Mouse (Mus musculus) C2C12 (cell line): ENCODE measurements around the gene Ina. TPM values are rescaled to one million over a fixed set of nuclear protein-coding genes. Genes with fewer than 3 reads are reported as not detected.

Source experiments
- H3K27me3 ChIP-seq: one replicate; pipeline ENCODE4 v1.6.1; 2011; ENCODE audit not compliant: control insufficient read depth, insufficient read depth, insufficient read length
- H3K36me3 ChIP-seq: one replicate; pipeline ENCODE4 v1.6.1; 2011; ENCODE audit not compliant: control insufficient read depth, insufficient read depth
- H3K4me3 ChIP-seq: one replicate; pipeline ENCODE4 v1.5.1; 2011; ENCODE audit warnings: mild to moderate bottlenecking, control low read depth; ENCODE audit not compliant: poor library complexity, insufficient read depth, severe bottlenecking
- H3K79me2 ChIP-seq: one replicate; pipeline ENCODE4 v1.6.1; 2011; ENCODE audit not compliant: control insufficient read depth, insufficient read depth
- H3K79me3 ChIP-seq: one replicate; pipeline ENCODE4 v1.6.1; 2011; ENCODE audit warnings: low read depth, control low read depth
- H3ac ChIP-seq: one replicate; pipeline ENCODE3; 2011; ENCODE audit warnings: low read depth; ENCODE audit not compliant: control insufficient read depth, insufficient read length
- CEBPB ChIP-seq: IDR thresholded peaks from one replicate; pipeline ENCODE4 v1.6.1; 2011; ENCODE audit warnings: low read depth, mild to moderate bottlenecking, control low read depth, moderate library complexity
- CTCF ChIP-seq: IDR thresholded peaks from one replicate; pipeline ENCODE4 v1.5.1; 2011; ENCODE audit not compliant: control insufficient read depth, insufficient read depth, insufficient read length
- FOSL1 ChIP-seq: IDR thresholded peaks from one replicate; pipeline ENCODE4 v1.8.0; 2011; ENCODE audit warnings: mild to moderate bottlenecking, low read length; ENCODE audit not compliant: poor library complexity, insufficient read depth, severe bottlenecking
- MAX ChIP-seq: IDR thresholded peaks from one replicate; pipeline ENCODE4 v1.6.1; 2011; ENCODE audit warnings: mild to moderate bottlenecking, control low read depth
- MYOD1 ChIP-seq: IDR thresholded peaks from one replicate; pipeline ENCODE4 v1.6.1; 2011; ENCODE audit warnings: low read depth; ENCODE audit not compliant: control insufficient read depth, insufficient read length
- MYOG ChIP-seq: IDR thresholded peaks from one replicate; pipeline ENCODE4 v1.6.1; 2011; ENCODE audit not compliant: control insufficient read depth, insufficient read length; ENCODE audit errors: extremely low read depth
- USF1 ChIP-seq: IDR thresholded peaks from one replicate; pipeline ENCODE4 v1.6.1; 2011; ENCODE audit warnings: low read depth, mild to moderate bottlenecking, control low read depth, moderate library complexity
- polyA plus RNA-seq: library from polyadenylated mRNA; unstranded; fragments of >200 nt; fragmentation: generic; extraction: Trizol; gene quantifications from one replicate; pipeline ENCODE4 v1.2.1, GENCODE M21; 2012; ENCODE audit warnings: missing spikeins

Gene Ina
- polyA plus RNA-seq, 1 experiment = not detected

DNA sequence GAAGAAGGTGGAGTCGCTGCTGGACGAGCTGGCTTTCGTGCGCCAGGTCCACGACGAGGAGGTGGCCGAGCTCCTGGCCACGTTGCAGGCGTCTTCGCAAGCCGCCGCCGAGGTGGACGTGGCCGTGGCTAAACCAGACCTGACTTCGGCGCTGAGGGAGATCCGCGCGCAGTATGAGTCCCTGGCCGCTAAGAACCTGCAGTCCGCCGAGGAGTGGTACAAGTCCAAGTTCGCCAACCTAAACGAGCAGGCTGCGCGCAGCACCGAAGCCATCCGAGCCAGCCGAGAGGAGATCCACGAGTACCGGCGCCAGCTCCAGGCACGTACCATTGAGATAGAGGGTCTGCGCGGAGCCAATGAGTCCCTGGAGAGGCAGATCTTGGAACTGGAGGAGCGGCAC, 898 bp downstream of the Ina start:
- Histone ChIP-seq H3K79me2 (no peaks in the 10 kb centered on the region), H3K27me3 (peaks cover 51% of the 10 kb centered on the region), H3K36me3 (no peaks in the 10 kb centered on the region), H3K4me3 (no peak overlapping the region), H3K79me3 (no peaks in the 10 kb centered on the region), H3ac (no peak overlapping the region)
- TF ChIP-seq MYOD1 (no peak), FOSL1 (no peak), USF1 (no peak), CEBPB (no peak), MAX (no peak), CTCF (no peak), MYOG (no peak)

GRCm38 (mm10) chr19:47015965-47016364, 1.5 kb downstream of the Ina start:
- H3ac ChIP-seq = no peak overlapping the region
- H3K27me3 ChIP-seq = peaks cover 51% of the 10 kb centered on the region
- H3K36me3 ChIP-seq = no peaks in the 10 kb centered on the region
- no peaks in the 10 kb centered on the region for H3K79me3 ChIP-seq
- TF ChIP-seq MYOD1 (no peak), MYOG (no peak), CEBPB (no peak), MAX (no peak), CTCF (no peak), USF1 (no peak), FOSL1 (no peak)
- H3K4me3 ChIP-seq = no peak overlapping the region
- no peaks in the 10 kb centered on the region for H3K79me2 ChIP-seq

GRCm38 (mm10) chr19:47016487-47016886, 2.0 kb downstream of the Ina start:
- H3K27me3 ChIP-seq = peaks cover 47% of the 10 kb centered on the region
- H3ac ChIP-seq = no peak overlapping the region
- no peak overlapping the region for H3K4me3 ChIP-seq
- no peaks in the 10 kb centered on the region for H3K79me3 ChIP-seq
- TF ChIP-seq CTCF = no peak
- no peak for TF ChIP-seq CEBPB
- no peak for TF ChIP-seq USF1
- no peak for TF ChIP-seq FOSL1
- no peak for TF ChIP-seq MAX
- TF ChIP-seq MYOD1 = no peak
- TF ChIP-seq MYOG = no peak
- no peaks in the 10 kb centered on the region for H3K79me2 ChIP-seq
- no peaks in the 10 kb centered on the region for H3K36me3 ChIP-seq

- no peak for TF ChIP-seq MYOG
- TF ChIP-seq CTCF = no peak
- TF ChIP-seq MAX = no peak
- H3ac ChIP-seq = no peak overlapping the region
- H3K27me3 ChIP-seq = peaks cover 41% of the 10 kb centered on the region
- H3K79me3 ChIP-seq = no peaks in the 10 kb centered on the region
- no peaks in the 10 kb centered on the region for H3K79me2 ChIP-seq
- H3K4me3 ChIP-seq = no peak overlapping the region
- H3K36me3 ChIP-seq = no peaks in the 10 kb centered on the region
Observed at GRCm38 (mm10) chr19:47017831-47018230, 3.3 kb downstream of the Ina start.

DNA sequence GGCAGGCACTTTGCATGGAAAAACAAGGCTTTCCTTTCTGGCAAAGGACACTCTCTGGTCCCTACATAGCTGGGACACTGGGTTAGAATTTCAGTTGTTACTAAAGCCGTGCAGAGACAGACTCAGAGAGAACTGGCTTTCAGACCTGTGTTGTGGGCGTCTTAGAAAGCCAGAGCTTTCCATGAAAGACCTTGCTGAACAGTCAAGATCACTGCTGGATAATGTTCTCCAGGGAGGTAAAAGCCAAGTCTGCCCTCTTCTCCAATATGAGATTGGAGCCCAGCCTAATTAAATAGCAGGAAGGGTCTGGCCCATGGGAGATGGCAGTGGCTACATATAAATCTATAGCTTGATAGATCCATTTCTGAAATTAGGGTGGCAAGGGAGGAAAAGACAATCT, 3.8 kb downstream of the Ina start:
- Histone ChIP-seq H3ac (no peak overlapping the region), H3K27me3 (peaks cover 36% of the 10 kb centered on the region), H3K4me3 (no peak overlapping the region), H3K79me2 (no peaks in the 10 kb centered on the region), H3K79me3 (no peaks in the 10 kb centered on the region), H3K36me3 (no peaks in the 10 kb centered on the region)
- TF ChIP-seq CEBPB (no peak), MAX (no peak), MYOD1 (no peak), USF1 (no peak), FOSL1 (no peak), MYOG (no peak), CTCF (no peak)

GRCm38 (mm10) chr19:47019326-47019725, 4.8 kb downstream of the Ina start:
- Histone ChIP-seq H3ac (no peak overlapping the region), H3K79me2 (no peaks in the 10 kb centered on the region), H3K79me3 (no peaks in the 10 kb centered on the region), H3K36me3 (no peaks in the 10 kb centered on the region), H3K27me3 (peaks cover 28% of the 10 kb centered on the region), H3K4me3 (no peak overlapping the region)
- no peak for TF ChIP-seq CEBPB
- no peak for TF ChIP-seq MYOG
- TF ChIP-seq CTCF = no peak
- no peak for TF ChIP-seq FOSL1
- TF ChIP-seq USF1 = no peak
- no peak for TF ChIP-seq MYOD1
- no peak for TF ChIP-seq MAX
